Mouse (Mus musculus): ENCODE measurements around the gene Impdh2.

Impdh2 gene

DNA sequence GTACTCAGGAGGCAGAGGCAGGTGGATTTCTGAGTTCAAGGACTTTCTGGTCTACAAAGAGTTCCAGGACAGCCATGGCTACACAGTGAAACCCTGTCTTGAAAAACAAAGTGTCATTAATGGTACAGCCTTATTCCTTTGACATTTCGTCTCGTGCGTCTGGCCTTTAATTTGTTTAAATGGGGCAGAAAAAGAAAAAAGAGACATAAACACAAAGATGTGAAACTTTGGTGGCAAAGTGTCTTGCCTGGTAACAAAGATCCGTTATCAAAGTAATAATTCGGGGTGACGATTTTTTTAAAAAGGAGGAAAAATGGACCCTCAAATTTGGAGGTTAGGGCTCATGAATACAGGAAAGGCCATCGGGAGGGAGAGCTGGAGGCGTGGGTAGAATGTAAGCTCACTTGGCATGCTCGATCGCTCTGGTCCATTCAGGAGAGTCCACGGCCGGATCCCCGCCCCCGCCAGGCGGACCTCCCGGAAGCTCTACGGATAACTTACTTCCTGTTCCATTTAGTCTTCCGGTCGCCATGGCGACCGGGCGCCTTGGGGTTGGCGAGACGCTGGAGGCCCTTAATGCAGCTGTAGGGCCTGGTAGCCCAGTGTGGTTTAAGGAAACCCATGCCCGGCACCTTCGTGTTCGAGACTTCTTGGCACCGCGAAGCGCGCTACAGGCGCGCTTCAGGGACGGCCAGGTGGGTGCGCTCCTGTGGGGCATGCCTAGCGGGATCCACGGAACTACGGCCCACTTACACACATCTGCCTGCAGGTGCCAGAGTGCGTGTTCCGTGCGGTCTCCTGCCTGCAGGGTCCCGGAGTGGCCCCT is 9.5 kb downstream of the Impdh2 start, which contains the start of gene Dalrd3:
Gene Dalrd3 (plus strand): TSS at position 506 of the 826 bp plus-strand sequence.
- peak; percentile 95 for DNase-seq (ENCODE audit: low read depth, low spot score)

DNA sequence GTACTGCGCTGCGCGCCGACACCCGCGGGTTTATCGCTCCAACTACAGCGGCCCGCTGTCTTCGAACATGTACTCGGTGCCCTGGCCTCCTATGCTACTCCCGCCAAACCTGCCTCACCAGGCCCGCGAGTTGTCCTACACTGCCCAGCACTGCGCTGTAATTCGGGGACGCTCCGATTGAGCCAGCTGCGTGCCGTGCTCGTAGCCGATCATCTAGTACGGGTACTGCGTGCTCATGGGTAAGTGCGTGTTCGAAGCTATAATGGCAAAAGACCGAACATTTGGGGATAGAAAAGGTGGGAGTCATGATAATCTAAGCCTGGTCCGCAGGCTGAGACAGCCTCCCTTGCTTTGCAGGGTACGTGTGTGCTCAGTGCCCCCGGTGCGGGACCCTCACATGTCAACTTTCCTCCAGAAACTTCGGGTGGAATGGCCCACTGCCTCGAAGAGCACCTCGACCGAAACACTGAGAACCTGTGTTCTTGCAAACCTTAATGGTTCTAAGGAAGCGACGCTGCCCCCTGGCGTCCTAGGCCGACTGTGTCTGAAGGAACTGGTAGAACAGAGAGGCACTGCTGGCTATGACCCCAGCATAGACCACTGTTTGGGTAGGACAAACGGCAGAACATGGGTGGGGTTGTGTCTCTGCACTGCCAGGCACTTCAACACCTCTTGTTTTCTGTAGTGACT is 10.3 kb downstream of the Impdh2 start:
- peak; percentile 77 for DNase-seq (ENCODE audit: low read depth, low spot score)

DNA sequence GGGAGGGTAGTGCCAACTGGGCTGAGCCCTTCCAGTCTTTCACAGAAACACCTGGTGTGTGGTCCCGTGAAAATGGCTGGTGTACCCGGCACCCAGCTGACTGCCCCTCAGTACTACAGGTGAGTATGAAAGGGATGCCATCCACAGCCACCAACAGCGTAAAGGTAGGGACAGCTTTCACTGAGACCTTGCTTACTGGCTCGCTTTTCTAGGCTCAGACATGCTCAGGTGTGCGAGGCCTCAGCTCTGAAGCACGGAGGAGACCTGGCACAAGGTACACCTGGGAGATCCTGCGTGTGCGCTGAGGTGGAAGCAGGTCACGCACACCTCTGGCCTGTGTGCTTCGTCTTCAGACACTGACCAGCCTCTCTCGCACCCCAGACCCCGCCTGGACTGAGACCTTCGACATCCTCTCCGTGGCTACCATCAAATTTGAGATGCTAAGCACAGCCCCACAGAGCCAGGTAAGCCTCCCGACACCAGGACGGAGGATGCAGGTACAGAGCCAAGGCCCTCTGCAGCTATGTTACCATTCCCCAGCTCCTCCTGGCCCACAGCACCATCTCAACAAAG is 11.4 kb downstream of the Impdh2 start:
- DNase-seq (ENCODE audit: low read depth, low spot score), result no peak

DNA sequence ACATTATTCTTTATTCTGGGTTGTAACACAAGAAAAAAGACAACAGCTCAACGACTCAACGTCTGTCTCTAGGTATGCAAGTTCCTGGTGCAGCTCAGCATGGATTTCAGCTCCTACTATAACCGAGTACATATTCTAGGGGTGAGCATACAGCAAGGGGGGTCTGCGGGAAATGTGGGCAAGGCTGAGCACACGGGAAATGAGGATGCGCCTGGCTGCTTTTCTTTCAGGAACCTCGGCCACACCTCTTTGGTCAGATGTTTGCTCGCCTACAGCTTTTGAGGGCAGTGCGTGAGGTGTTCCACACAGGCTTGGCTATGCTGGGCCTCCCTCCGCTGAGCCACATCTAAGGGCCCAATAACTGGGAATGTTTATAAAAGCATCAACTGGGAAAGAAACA is 12.2 kb downstream of the Impdh2 start:
- DNase-seq (ENCODE audit: low read depth, low spot score), result no peak

DNA sequence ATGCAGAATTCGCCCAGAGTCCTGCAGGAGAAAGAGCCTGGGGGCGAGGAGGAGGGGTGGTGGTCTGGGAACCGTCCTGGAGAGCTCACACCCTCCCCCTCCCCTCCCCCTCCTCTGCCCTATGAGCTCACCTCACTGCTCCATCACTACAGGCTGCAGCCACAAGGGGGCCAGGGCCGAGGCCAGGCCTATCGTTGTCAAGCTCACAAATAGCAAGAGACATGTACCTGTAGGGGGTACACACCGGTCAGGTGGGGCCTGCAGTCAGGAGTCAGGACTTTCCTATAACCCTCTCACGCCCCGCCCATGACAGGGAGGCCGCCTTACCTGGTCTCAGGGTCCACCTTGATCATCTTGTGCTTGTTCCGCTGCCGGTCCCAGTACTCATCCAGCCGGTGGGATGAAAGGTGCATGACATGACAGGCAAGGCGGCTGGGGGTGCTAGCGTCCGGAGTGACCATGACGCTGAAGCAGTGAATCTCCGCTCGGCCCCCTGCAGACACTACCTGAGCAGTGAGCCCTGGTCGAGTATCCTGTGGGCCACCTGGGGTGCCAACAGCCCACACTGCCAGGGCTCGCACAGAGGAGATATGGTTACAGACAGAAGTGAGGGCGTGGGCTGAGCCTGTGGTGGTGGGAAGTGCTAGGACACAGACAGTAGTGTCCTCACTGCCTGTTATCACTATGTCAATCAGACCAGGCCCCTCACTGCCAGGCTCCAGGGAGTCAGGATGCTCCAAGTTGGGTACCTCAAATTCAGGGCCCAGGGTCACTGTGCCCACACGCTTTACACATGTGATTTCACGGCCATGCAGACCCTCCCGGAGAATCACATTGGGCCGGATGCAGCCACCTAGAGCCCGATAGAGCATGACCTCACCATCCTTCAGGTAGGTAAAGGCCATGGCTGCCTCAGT is 13.9 kb downstream of the Impdh2 start:
- peak; percentile 72 for DNase-seq (ENCODE audit: low read depth, low spot score)

DNA sequence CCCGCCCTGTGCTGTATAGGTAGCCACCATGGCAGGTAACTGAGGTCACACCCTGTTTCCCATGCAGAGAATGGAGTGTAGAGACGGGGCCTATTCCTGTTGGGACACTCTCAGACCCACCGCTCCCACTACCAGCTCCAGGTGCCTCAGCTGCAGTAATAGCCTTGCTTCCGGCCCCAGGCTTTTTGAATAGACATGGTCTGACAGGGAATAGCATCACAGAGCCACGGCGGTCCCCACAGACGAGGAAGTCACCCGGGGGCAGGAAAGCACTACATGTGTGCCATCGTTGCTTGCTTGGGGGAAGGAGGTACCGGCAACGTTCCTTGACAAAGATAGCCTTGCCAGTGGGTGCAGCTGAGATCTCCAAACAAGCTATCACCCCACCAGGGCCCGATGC is 14.8 kb downstream of the Impdh2 start:
- DNase-seq (ENCODE audit: low read depth, low spot score), result no peak

DNA sequence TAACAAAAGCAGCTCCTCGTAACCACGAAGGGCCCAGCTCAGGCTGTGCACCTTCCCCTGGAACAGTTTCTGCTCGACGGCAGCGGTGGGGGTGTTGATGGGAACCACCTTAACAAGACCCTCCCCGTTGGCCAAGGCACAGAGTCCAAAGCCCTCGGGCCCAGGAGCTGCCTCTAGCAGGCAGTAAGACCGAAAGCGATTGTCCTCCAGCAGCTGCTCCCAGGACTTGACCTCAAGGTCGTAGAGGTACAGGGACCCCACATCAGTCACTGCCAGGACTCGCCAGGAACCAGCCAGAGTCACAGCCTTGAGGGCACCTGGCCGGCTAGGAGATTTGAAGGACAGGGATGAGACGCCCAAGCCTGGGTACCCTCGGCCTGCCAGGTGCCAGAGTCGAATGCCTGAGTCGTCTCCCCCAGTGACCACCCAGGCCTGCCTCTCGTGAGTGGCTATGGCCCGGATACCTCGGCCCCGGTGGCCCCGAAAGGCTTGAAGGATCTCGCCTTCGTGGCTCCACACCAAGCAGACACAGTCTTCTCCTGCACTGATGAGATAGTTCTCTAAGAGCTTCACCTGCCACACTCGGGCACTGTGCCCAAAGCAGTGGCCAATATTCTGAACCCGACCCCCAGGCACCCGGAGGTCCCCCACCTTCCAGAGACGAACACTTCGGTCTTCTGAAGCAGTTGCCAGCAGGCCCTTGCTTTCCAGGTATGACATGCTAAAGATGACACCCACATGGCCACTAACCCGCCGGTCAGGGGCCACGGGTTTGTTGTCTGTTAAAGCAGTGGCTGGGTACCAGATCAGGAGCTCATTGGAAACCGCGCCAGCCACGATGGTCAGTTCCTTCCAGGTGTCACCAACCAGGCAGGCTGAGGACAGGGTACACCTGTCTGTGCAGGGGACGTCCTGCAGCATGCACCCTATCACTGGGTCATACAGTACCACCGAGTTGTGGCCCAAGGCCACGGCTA is 15.5 kb downstream of the Impdh2 start:
- no peak for DNase-seq (ENCODE audit: low read depth, low spot score)

DNA sequence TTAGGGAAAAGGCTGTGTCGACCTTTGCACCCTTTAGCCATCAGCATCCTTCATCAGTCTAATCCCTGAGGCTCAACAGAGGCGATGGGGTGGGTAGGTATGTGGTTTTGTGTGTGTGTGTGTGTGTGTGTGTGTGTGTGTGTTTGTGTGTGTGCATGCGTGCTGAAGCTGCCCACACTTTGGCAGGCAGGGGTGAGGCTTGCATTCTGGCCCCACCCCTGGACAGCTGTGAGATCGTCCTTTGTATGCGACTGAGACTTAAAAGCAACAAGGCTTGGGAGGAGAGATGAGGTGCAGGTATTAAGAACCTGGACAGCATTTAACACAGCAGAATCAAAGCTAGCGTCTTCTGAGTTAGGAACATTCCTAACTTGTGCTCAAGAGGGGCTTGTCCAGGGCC is 16.9 kb downstream of the Impdh2 start:
- no peak for DNase-seq (ENCODE audit: low read depth, low spot score)

DNA sequence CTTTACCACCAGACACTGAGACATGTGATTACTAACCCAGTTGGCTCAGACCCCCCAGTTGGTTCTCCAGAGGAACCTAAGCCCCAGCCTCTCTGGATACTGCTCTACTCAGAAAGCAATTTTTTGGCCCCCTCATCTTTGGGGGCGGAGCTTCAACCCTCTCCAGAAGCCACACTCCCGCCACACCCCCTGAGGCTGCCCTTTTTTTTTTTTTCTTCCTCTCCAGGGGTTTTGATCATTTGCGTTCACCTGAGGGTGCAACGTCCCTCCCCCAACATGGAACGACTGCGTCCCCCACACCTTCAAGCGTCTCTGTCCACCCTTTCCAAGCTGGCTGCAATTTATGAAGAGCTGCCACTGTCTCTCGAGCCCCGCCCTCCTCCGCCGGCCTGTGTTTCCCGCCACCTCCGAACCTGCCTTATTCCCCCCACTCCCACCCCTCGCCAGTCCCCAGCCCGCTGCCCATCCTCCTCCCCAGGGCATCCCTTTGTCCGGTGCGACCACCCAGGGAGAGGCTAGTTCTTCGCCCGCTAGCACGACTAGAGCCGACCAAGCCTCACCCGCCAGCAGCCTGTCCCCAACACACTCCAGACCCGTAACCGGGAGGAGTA is 18.0 kb downstream of the Impdh2 start:
- DNase-seq (ENCODE audit: low read depth, low spot score), result no peak

DNA sequence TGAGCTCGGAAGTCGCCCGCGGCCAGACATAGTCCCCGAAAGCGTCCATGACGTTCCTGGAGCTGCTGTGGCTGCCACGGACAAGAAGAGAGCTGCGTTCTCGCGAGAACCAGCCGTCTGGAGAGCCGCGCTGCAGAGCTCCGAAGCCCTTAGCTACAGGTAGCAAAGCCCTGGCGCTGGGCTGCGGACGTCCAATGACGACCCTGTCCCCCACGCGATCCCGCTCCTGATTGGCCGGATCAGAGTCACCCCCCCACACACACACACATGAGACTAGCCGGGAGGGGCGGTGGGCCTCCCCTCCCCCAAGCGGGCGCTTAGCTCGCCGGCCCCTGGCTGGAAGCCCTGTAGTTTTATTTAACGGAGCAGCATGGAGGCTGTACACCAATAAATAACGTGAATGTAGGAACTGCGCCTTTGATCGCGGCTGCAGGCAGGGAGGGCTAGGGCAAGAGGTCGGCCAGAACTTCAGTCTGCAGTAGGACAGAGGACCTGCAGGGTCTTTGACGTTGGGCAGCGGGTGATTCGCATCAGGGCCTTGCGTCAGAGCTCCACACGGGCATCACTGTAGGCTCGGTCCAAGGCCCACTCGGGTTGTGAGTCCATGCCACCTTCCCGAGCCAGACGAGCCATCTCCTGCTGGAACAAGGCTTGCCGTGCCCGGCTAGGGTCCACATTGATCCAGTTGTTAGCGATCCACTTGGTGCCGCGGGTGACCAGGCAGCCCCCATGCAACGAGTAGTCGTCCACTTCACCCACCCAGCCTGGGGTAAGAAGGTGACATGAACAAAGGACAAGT is 18.7 kb downstream of the Impdh2 start, which contains the start of gene Wdr6:
Gene Wdr6 (minus strand): TSS at position 195 of the 799 bp plus-strand sequence.
- DNase-seq (ENCODE audit: low read depth, low spot score), result peak; percentile 97

DNA sequence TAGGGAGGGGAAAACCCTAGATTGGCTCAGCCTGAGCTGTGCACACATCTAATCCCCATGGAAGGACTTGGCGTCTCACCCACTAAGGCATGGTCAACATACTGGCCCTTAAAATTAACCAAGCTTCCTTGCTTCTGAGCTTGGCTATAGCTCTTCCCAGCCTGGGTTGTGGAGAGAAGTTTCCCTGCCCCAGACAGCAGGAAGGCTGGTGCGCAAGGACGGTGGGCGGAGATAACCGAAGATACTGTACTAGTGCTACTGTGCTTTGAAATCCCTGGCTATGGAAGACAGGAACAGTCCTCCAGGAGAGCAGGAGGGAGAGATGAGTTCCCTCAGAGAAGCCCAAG is 19.2 kb downstream of the Impdh2 start:
- no peak for DNase-seq (ENCODE audit: low read depth, low spot score)

DNA sequence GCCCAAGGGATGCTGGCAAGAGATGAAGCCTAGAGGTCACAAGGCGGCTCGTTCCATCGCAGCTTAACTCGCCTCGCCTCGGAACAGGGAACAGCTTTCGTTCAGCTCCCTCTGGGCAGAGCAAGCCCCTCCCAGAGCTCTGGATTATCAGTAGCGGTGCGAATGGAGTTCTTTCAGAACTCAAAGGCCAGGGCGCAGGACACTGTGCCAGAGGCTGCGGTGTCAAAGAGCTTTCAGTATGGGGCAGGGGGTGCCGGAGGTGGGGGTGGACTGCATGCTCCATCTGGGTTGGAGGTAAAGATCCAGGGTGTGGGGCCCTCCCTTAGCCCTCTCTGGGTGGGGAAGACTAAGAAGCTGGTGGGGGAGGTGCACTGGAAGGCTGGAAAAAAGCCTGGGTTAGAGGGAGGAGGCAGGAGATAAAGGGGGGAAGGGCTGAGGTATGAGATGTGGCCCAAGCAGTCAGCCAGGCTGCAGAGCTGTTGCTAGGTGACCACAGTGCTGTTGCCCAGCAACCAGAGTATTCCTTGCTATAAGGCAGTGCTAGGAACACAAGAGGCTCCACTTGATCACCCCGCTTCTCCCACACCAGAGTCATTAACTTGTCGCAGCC is 27.6 kb downstream of the Impdh2 start:
- peak; percentile 91 for DNase-seq (ENCODE audit: low read depth, low spot score)

DNA sequence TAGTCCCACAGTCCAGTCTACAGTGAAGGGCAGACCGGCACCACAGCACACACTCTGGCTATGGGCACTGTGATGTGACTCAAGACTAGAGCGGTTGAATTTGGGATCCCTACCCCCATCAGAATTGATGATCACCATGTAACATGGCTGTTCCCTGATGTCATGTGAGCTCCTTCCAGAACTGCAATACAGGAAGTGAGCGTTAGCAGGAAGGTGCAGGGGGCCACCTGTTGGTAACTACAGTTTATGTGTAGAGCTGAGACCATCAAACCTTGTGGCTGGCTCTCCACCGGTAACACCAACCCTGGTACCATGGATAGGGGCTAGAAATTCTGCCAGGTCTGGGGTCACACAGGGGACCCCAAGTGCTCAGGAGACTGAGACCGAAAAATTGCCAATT is 29.1 kb downstream of the Impdh2 start:
- DNase-seq (ENCODE audit: low read depth, low spot score), result no peak

DNA sequence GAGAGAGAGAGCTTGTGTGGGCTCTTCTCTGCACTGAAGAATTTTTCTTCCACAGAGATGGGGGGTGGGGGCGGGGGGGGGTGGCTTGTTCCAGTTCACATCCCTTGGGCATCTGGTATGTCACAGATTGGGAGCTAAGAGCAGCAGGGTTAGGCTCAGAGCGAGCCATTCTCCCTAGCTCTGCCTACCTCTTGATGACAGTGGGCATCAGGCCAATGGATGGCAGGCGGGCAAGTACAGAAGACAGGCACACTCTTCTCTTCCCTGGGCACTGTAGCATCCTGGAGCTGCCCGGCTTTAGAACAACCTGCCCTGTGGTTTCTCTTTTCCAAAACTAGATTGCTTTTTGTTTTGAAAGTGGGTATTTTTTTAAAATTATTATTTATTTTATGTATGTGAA is 31.4 kb downstream of the Impdh2 start:
- no peak for DNase-seq (ENCODE audit: low read depth, low spot score)

DNA sequence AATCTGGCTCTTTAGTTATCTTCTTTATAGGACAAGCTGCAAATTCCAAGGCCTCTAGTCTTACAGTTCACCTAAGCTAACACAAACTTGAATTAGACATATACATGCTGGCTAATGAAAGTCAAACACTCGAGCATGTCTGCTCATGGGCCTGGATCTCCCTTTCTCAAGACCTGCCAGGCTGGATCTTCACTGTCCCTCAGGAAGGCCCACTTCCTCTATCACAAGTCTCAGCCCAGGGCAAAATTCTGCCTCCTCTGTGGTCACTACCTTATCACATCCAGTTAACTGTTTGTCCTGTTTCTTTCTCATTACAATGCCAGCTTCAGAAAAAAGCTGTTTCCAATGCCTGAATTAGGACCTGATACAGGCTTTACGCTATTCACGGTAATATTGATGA is 34.3 kb downstream of the Impdh2 start:
- no peak for DNase-seq (ENCODE audit: low read depth, low spot score)

DNA sequence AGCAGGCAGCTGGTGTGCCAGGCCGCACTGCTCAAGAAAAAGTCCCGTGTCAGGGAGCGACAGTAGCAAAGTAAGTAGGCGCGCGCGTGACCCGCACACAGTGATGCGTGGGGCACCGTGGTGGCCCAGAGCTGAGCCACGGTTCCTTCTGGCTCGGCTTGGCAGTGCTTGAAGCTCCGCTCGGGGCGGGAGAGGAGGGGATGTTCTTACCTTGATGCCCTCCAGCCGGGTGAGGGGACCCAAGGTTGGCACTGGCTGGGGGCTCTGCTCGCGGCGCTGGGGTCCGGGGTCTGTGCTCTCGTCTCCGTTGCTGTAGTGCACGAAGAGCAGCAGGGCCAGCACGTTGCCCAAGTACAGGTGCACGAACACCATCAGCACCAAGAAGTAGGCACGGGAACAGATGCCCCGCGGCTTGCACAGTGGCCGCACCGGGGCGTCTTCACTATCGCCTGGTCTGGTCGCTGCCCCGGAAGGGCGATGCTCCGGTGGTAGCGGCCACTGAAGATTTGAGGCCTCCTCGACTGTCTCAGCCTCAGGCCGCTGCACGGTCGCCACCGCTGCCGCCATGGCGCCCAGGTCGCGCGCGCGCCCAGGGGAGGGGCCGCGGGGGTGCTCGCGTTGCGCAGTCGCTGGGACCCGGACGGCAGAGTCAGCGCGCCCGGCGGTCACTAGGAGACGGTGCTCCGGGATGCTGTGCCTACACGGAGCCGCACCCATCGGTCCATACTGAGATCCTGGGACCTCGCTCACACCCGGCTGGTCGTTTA is 37.1 kb downstream of the Impdh2 start, which contains the start of gene P4htm:
Gene P4htm (minus strand): TSS at position 670 of the 767 bp plus-strand sequence.
- DNase-seq (ENCODE audit: low read depth, low spot score), result peak; percentile 30

DNA sequence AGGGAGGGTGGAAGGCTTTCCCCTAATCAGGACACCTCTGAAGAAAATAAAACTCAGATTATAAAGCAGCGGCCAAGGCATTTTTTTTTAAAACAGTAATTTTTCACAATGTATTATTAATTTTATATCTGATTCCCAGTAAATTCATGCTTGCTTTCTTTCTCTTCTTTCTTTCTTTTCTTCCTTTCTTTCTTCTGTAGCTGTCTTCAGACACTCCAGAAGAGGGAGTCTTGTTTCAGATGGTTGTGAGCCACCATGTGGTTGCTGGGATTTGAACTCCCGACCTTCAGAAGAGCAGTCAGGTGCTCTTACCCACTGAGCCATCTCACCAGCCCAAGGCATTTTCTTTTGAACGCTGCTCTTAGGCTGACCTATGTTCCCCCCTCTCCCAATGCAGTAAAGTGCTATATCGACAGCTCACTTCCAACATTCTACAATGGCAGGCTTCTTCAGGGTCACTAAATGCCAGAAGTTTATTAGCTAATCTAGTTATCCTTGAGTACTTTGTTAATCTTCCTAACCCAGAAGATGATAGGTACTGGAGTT is 39.0 kb downstream of the Impdh2 start:
- DNase-seq (ENCODE audit: low read depth, low spot score), result no peak

DNA sequence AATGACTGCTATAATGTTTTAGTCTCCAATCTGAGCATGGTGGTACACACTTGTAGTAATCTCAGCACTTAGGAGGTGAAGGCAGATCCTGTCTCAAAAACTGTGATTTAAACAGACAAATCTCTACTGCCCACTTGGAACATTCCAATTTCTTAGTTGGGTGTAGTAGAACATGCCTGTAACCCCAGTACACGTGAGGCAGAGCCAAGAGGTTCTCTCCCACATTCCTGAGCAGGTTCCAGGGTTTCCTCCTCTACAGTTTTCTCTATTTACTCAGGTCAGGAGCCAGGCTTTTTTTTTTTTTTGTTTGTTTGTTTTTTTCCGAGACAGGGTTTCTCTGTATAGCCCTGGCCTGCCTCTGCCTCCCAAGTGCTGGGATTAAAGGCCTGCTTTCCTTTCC is 39.9 kb downstream of the Impdh2 start:
- DNase-seq (ENCODE audit: low read depth, low spot score), result no peak

Measured in forelimb bud, embryonic 11.5 days (tissue).